Mouse (Mus musculus): Measurements from ENCODE around the gene Npas2.

The Npas2 gene

DNA sequence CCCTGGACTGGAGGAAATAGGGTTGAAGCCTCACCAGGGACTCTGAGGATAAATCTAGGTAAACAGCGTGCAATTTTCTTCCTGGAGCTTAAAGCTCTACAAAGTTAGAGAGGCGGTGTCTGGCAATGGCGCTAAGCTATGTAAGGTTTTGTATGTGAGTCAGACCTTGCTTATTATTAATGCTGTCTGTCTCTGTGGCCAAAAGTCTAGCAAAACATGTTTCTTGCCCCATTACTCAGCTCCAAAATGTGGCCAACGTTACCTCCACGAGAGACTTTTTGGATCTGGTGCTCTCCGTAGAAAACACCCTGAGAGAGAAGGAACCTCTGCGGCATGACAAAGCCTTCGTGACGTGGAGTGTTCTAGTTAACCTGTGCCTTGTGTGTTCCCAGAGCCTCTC, 93.5 kb downstream of the Npas2 start:
- no peak for DNase-seq

DNA sequence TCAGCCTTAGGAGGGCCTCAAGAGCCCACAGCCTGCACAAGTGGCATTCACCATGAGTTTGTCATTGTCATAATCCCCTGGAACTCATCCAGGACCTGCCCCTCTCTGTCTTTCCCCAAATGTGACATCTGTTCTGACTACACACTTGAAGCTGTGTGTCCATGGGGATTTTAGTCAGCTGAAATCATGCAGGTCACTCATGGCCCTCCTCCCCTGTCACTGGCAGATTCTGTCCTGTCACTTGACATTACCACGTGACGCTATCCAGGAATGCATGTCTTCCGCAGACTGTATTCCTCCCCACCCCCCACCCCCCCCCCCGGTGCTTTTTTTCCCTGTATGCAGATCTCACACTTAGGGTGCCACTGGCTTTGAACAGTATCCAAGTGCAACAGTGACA, 94.3 kb downstream of the Npas2 start:
- DNase-seq = no peak

GRCm38 (mm10) chr1:39288425-39288824, 94.9 kb downstream of the Npas2 start:
- no peak for DNase-seq

GRCm38 (mm10) chr1:39292001-39292400, 98.5 kb downstream of the Npas2 start:
- no peak for DNase-seq

DNA sequence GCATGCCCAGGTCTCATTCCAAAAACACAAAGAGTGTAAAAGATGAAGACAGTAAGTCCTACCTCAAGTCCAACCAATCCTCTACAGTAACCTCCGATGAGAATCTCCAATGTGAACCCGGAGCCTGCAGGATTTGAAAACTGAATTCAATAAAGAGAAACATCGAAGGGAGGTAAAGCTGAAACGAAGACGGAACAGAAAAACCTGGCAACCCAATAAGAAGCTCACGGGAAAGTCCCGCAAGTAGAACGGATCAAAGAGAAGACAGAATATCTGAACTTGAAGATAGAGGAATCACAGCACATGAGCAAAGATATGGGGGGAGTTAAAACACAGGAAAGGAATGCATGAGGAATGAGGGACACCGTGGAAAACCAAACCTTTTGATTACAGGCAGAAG, 104.8 kb downstream of the Npas2 start:
- DNase-seq = no peak

DNA sequence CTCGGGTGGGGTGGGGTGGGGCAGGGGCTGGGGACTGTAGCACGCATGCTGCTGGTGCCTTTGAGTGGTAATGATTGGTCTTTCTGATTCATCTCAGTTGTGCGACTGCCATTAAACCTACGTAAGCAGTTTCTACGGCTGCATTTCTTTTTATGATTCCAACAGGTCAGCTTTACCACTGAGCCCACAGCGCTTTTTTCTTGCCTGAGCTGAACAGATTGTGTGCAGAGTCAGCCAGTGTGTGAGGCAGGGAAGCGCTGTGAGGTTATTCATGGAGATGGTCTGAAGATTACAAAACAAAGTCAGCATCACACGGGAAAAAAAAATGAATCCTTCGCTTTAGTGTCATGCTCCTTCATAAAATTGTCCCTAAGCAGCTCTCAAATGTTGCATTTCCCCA, 106.7 kb downstream of the Npas2 start:
- DNase-seq = no peak

- DNase-seq = no peak
Observed at GRCm38 (mm10) chr1:39300676-39301075, 107.1 kb downstream of the Npas2 start.

DNA sequence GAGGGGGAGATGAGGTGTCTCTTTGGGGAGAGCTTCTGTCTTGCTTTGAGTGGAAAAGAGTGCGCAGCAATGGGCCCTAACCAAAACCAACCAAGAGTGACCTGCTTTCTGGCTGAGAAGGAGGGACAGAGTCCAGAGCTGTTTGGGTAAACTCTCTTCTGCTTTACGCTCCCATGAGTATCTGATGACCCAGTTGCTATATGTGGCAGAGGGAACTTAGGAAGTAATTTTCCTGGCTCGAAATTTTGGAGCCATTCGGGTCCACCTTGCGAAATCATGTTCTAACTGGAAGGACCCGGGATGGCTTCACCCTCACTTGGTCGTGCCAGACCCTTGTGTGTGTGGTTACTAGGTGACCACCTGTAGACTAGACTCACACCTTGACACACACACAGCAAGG, 108.7 kb downstream of the Npas2 start:
- DNase-seq = no peak

- DNase-seq = no peak
Observed at GRCm38 (mm10) chr1:39303054-39303649, 109.6 kb downstream of the Npas2 start.

DNA sequence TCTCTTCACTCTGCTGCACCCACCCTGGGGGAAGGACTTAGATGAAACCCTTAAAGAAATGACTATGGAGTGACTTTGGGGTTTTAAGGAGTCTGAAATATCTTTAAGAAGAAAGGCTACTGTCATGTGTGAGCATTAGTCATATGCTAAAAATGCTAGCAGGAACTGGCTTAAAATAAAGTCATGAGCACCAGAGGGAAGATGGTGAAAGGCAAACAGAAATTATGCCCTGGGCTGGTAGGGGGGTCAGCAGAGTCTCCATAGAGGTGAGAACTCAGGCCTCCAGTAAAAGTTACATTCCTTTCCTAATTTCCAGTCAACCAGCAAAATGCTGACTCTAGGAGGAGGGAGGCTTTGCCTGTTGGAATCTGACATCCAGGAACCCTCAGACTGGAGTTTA, 113.8 kb downstream of the Npas2 start:
- no peak for DNase-seq

GRCm38 (mm10) chr1:39307971-39308370, 114.4 kb downstream of the Npas2 start:
- no peak for DNase-seq

DNA sequence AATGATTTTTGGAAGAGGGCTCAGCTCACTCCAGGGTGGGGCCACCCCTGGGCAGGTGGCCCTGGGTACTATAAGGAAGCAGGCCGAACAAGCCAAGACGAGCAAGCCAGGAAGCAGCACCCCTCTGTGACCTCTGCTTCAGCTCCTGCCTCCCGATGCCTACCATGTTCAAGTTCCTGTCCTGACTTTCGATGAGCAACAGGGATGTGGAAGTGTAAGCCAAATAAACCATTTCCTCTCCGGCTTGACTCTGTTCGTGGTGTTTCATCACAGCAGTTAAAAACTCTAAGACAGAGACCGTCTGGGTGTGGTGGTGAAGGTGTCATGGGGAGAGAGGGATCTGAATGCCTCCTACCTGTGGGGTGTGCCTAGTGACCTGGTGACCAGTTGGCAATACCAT, 116.0 kb downstream of the Npas2 start:
- no peak for DNase-seq

GRCm38 (mm10) chr1:39312345-39312967, 118.9 kb downstream of the Npas2 start:
- no peak for DNase-seq

DNA sequence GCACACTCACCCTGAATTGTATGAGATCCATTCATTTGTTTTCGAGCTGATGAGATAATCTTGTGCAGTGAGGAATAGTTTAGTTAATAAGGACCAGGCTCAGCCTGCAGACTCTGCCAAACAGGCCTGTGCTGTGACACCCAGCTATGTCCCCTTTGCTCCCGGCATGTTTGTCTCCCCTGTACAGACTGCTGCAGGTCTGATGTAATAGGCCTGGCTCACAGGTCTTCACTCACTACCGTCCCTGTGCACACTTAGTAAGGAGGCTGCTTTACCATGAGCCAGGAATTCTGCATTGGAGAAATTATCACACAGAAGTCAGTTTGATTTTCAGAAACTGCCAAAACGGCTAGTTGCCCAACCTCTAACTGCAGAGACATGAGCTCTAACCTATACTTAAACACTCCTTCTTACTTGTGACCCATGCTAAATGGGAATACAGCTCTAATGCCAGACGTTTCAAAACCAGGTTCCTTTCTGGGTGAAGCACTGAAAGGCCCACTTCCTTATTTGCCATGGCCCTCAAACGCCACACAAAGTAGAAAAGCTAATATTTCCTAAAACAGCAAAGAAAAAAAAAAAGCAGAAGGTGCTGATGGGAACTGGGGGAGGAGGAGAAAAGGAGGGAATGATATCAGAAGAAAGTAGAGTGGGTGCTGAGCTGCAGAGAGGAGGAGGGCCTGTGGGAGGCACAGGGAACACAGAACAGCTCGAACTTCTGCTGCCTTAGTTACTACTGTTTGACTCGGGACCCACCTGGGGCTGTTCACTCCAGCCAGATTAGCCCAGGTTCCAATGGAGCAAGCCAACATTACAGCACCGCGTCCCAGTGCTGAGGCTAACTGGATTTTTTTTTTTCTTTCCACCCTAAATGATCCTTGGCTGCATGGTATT, 120.1 kb downstream of the Npas2 start:
- no peak for DNase-seq

GRCm38 (mm10) chr1:39317935-39318334, 124.4 kb downstream of the Npas2 start:
- no peak for DNase-seq

DNA sequence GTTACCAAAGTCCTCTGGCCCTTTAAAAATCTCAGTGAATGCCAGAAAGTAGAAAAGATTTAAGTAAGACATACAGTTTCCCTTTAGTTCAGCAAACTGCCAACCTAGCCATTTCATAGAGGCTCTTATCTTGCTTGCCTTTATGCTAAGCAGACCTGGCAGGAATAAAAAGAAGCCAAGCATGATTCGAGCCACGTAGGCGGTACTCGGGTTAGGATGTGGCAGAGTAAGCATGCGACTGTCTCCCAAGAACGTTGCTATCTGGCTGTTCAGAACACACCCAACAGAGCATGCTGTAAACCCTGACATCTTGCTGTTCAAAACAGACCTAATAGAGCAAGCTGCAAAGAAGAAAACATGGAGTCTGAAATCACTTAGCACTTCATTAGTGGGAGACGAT, 125.3 kb downstream of the Npas2 start:
- DNase-seq = no peak

- no peak for DNase-seq
Observed at GRCm38 (mm10) chr1:39321954-39322353, 128.4 kb downstream of the Npas2 start.

DNA sequence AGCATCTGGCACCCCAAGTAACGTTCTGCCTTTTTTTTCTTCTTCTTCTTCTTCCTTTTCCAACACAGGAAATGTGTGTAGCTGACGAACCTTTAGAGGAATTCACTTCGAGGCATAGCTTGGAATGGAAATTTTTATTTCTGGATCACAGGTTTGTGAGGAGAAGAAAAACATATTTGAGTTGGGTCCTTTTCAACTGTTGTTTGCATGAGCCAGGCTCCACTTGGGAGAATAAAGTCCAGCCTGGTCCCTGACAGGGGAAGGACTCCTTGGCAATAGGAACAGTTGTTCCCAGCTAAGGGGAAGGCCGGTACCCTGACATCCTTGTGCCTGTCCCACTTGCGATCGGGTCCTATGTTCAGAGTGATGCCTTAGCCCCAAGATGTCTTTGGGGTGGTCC, 131.7 kb downstream of the Npas2 start:
- DNase-seq = no peak

GRCm38 (mm10) chr1:39327546-39327945, 134.0 kb downstream of the Npas2 start:
- no peak for DNase-seq

GRCm38 (mm10) chr1:39330857-39331594, 137.5 kb downstream of the Npas2 start:
- no peak for DNase-seq

DNA sequence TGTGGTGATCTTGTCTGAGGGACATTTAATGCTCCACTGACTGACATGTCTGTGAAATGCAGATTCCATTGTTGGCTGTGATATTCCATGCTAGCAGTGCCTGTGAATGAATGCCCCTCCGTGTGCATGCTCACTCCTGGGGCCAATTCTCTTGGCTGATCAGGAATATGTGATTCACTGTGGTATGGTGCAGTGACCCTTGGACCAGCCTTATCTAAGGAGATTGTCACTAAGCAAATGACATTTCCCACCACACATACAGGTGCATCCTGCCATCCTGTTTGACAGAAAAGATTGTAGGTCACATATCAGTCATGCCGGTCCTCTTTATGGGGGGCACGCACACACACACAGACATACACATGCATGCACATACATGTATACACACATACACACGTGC, 138.9 kb downstream of the Npas2 start:
- DNase-seq = no peak

DNA sequence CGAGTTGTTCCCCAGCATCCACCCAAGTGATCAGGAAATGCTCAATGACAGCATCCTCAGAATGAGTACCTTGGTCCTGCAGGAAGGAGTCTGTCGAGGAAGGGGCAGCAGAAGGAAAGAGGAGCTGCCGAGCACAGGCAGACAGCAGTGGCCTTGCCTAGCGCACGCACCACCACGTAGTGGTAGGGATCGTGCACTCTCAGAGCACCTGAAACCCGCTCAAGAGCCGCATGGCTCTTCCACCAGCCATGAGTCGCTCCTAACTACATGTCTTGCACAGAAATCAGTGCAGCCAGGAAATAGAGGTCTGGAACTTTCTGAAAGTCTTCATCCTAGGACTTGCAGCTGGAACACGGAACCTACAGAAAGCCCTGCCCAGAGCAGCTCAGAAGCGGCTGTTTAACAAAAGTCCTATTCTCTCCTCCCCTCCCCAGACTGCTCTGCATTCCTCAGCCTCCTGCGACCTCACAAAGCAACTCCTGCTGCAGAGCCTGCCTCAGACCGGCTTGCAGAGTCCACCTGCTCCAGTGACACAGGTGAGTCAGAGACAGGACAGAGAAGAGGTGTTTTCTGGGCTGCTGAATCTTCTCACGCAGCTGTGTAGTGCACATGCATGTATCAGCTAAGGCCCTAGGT, 142.1 kb downstream of the Npas2 start:
- peak in 1 of 2 experiments; percentile 11 for DNase-seq

DNA sequence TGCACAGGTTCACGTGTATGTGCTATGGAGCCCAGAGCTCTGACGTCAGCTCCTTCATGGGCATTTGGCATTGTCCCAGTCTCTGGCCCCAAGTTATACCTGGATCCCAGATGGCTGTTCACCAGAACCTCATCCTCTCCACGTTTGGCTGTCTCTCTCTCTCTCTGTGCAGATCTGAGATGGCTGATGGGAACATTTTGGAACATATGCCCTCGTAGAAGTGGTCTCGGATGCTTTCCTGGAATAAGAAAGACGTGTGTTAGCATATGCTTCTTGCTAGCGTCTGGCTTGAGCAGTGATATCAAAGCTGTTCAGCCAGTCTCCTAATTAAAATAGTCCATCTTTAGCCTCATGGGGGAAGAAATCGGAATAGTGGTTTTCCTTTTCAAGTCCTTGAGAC, 143.3 kb downstream of the Npas2 start:
- no peak for DNase-seq
